Mouse (Mus musculus) urinary bladder, postnatal 36 days (tissue): ENCODE measurements around the gene Mgme1.

Experiments used
- DNase-seq, 2 experiments: peaks; one replicate each; pipeline ENCODE4 v3.0.0; 2022; ENCODE audit warnings: low spot score in 2 of 2, mixed read lengths in 1 of 2

The Mgme1 gene

GRCm38 (mm10) chr2:144305721-144306294 lies 35.3 kb downstream of the Mgme1 start:
- DNase-seq = no peak

- no peak for DNase-seq
Observed at GRCm38 (mm10) chr2:144308561-144308960, 38.1 kb downstream of the Mgme1 start.

- DNase-seq = no peak
Observed at GRCm38 (mm10) chr2:144310273-144310672, 39.8 kb downstream of the Mgme1 start.

- no peak for DNase-seq
Observed at GRCm38 (mm10) chr2:144311372-144311771, 40.9 kb downstream of the Mgme1 start.

- no peak for DNase-seq
Observed at GRCm38 (mm10) chr2:144324218-144324617, 53.8 kb downstream of the Mgme1 start.

- DNase-seq = no peak
Observed at GRCm38 (mm10) chr2:144329451-144329850, 59.0 kb downstream of the Mgme1 start.

- DNase-seq = no peak
Observed at GRCm38 (mm10) chr2:144329937-144330336, 59.5 kb downstream of the Mgme1 start.

GRCm38 (mm10) chr2:144330352-144330959 lies 60.0 kb downstream of the Mgme1 start:
- DNase-seq = peak in 1 of 2 experiments; percentile 23
